9 mouse cellular contexts compared by ENCODE assay signal in genomic region chr16:91023384-91023783, GRCm38 (mm10). TPM values are rescaled to one million over a fixed set of nuclear protein-coding genes. Genes with fewer than 3 reads are reported as not detected.
DNase-seq lines count a peak whose midpoint lies in the region; ATAC-seq and TF ChIP-seq lines count a peak whose summit lies in the region.
"Had no signal": no experiment of that assay in that cellular context is flagged by ENCODE, and none has a peak within 500 bp of the region (broad histone marks: within the 10 kb centered on the region; RNA-seq: fewer than 3 reads in every experiment).

No protein-coding gene starts in this region.

- no peak overlapping the region for H3K4me3 ChIP-seq in lung, embryonic 14.5 days (ENCODE audit: low read depth, low read length)
- H3K4me3 ChIP-seq in bone marrow macrophage, adult 2 months (ENCODE audit: insufficient read depth, low read length): no peak overlapping the region
- H3K4me3 ChIP-seq in small intestine, adult 2 months (ENCODE audit: low read depth, low read length): no peak overlapping the region
- H3K4me3 ChIP-seq: intestine, embryonic 15.5 days had no signal

- no peaks in the 10 kb centered on the region for H3K9me3 ChIP-seq in lung, embryonic 14.5 days (ENCODE audit: low read depth, low read length)
- H3K9me3 ChIP-seq: intestine, embryonic 15.5 days had no signal

- H3K36me3 ChIP-seq in lung, embryonic 14.5 days (ENCODE audit: insufficient read depth): peaks cover 96% of the 10 kb centered on the region
- peaks cover 66% of the 10 kb centered on the region for H3K36me3 ChIP-seq in small intestine, adult 2 months (ENCODE audit: control insufficient read depth, insufficient read depth, low read length)

- H3K27me3 ChIP-seq in lung, embryonic 14.5 days (ENCODE audit: insufficient read depth, low read length): no peaks in the 10 kb centered on the region
- no peaks in the 10 kb centered on the region for H3K27me3 ChIP-seq in small intestine, adult 2 months (ENCODE audit: control insufficient read depth, insufficient read depth, low read length)
- H3K27me3 ChIP-seq: intestine, embryonic 15.5 days had no signal

- no peak overlapping the region for H3K9ac ChIP-seq in lung, embryonic 14.5 days
- H3K9ac ChIP-seq: intestine, embryonic 15.5 days had no signal

- no peaks in the 10 kb centered on the region for H3K4me1 ChIP-seq in lung, embryonic 14.5 days (ENCODE audit: insufficient read depth)
- H3K4me1 ChIP-seq in bone marrow macrophage, adult 2 months (ENCODE audit: control insufficient read depth, insufficient read depth, low read length): peaks cover 9% of the 10 kb centered on the region
- no peaks in the 10 kb centered on the region for H3K4me1 ChIP-seq in small intestine, adult 2 months (ENCODE audit: control insufficient read depth, insufficient read depth, insufficient read length, low read length)
- H3K4me1 ChIP-seq: intestine, embryonic 15.5 days had no signal

- DNase-seq in cerebellum, postnatal 14 days: peak; percentile 27 to 43
- DNase-seq in cerebellum, adult 9-10 months: no peak
- peak; percentile 46 for DNase-seq in lung, embryonic 14.5 days
- no peak for DNase-seq in lung, postnatal 36 days
- DNase-seq in heart, adult 9 months (ENCODE audit: low spot score in 2 of 2): no peak

- no peak overlapping the region for H3K4me2 ChIP-seq in lung, embryonic 14.5 days
- H3K4me2 ChIP-seq: intestine, embryonic 15.5 days had no signal

- WGBS in lung, embryonic 14.5 days: 79% methylated on average over 1 of the region's 1 CpGs
- 83% methylated on average over 1 of the region's 1 CpGs for WGBS in small intestine, adult 2 months

- no peak overlapping the region for H3K27ac ChIP-seq in lung, embryonic 14.5 days (ENCODE audit: low read depth)
- no peak overlapping the region for H3K27ac ChIP-seq in bone marrow macrophage, adult 2 months (ENCODE audit: insufficient read depth, low read depth, low read length)
- H3K27ac ChIP-seq in small intestine, adult 2 months (ENCODE audit: insufficient read depth, low read depth, low read length): no peak overlapping the region
- H3K27ac ChIP-seq: intestine, embryonic 15.5 days had no signal

- TF ChIP-seq POLR2A in bone marrow macrophage, adult 2 months (IDR thresholded peaks at IDR 0.05; ENCODE audit: borderline replicate concordance, low read depth, low read length): no peak
- TF ChIP-seq POLR2A in small intestine, adult 2 months (IDR thresholded peaks at IDR 0.05; ENCODE audit: low read depth, low read length): no peak

- TF ChIP-seq CTCF in lung, embryonic 14.5 days (IDR thresholded peaks at IDR 0.05; ENCODE audit: low read depth): peak; percentile 60
- peak; percentile 37; the same call in 1 of the 2 replicates for TF ChIP-seq CTCF in bone marrow macrophage, adult 2 months (IDR thresholded peaks at IDR 0.05; ENCODE audit: low read depth, low read length)
- peak; percentile 45; the same call in 1 of the 2 replicates for TF ChIP-seq CTCF in small intestine, adult 2 months (IDR thresholded peaks at IDR 0.05; ENCODE audit: extremely low read depth, insufficient read length, insufficient replicate concordance, low read depth, low read length)

- ATAC-seq in lung, embryonic 14.5 days (ENCODE audit: insufficient read depth): no peak
- ATAC-seq in granulocyte monocyte progenitor cell, adult 5-6 weeks (replicated peaks; ENCODE audit: poor library complexity, severe bottlenecking): no peak
- ATAC-seq: intestine, embryonic 15.5 days had no signal

RNA-seq across cellular contexts. Expression of gene Synj1, which starts 12.3 kb away (rescaled TPM):
- polyA plus RNA-seq in lung, embryonic 14.5 days (2014; fragmentation: Nextera tagmentation; extraction: Ambion mirVana): 15.2 and 17.6 TPM in 2 replicates
- polyA plus RNA-seq in bone marrow macrophage, adult 2 months (2012; ENCODE audit: insufficient read depth, insufficient read length, missing spikeins): 91.7 and 118 TPM in 2 replicates
- polyA plus RNA-seq in small intestine, adult 2 months (2012; rRNA removed): 16.4 and 28.4 TPM in 2 replicates
- total RNA-seq in granulocyte monocyte progenitor cell, adult 5-6 weeks (2014; fragmentation: Nextera tagmentation): 35.8 and 46.0 TPM in 2 replicates
- total RNA-seq in granulocyte monocyte progenitor cell, adult 5-6 weeks (2017): 23.8 and 25.2 TPM in 2 replicates

RNA-seq across cellular contexts. Expression of gene Paxbp1, which starts 21.0 kb away (rescaled TPM):
- 62.4 and 66.4 TPM in 2 replicates for polyA plus RNA-seq in lung, embryonic 14.5 days (2014; fragmentation: Nextera tagmentation; extraction: Ambion mirVana)
- polyA plus RNA-seq in bone marrow macrophage, adult 2 months (2012; ENCODE audit: insufficient read depth, insufficient read length, missing spikeins): 91.7 and 108 TPM in 2 replicates
- polyA plus RNA-seq in small intestine, adult 2 months (2012; rRNA removed): 2.9 and 7.3 TPM in 2 replicates
- 77.7 and 114 TPM in 2 replicates for total RNA-seq in granulocyte monocyte progenitor cell, adult 5-6 weeks (2014; fragmentation: Nextera tagmentation)
- total RNA-seq in granulocyte monocyte progenitor cell, adult 5-6 weeks (2017): 77.8 and 112 TPM in 2 replicates

Comparison
In these comparisons a context has a peak if more than half of its experiments do, and no peak if none do; other contexts are left out.
1. DNase-seq: peak in cerebellum, postnatal 14 days (2 of 2) and lung, embryonic 14.5 days (single experiment); none in cerebellum, adult 9-10 months (single experiment), lung, postnatal 36 days (single experiment) and heart, adult 9 months (0 of 2).
2. Peak in every context shown above with its lines, with median percentiles within 50 percentile points of each other: CTCF ChIP-seq.